Mouse (Mus musculus): ENCODE data around the gene Spata16. TPM values are rescaled to one million over a fixed set of nuclear protein-coding genes. Genes with fewer than 3 reads are reported as not detected.
A peak's percentile ranks its signal among the peaks of the same experiment; 100 is the strongest.
"Not testable (repeated sequence)": the region's sequence is repeated elsewhere in the genome, so short reads cannot be mapped to it uniquely, and the experiment has no call there.

Spata16 gene
- polyA plus RNA-seq (2015; fragmentation: Nextera tagmentation; extraction: Ambion mirVana) = not detected in 2 replicates

DNA sequence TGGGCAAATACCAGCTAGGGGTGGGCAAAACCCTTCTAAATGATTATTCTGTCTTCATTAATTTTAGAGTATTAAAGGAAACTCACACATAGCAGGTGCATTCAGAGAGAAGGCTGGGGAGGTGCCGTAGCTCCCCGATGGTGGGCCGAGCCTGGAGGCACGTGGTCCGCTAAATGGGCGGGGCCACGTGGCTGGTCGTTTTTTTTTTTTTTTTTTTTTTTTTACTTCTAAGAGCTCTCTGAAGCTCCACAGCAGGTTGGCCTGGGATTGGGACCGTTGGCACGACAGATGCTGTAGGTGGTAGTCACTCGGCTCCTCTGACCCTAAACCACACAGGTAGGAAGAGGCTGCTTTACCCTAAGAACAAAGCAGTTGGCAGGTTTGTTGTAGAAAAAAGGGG lies at the start of gene Spata16:
Spata16 (plus strand) TSS at position 219 of the 400 bp plus-strand sequence.
- WGBS = 74% methylated on average over 10 of the region's 11 CpGs
- no peak within 1 kb of the TSS for H3K4me3 ChIP-seq (replicated peaks)
- H3K4me1 ChIP-seq = peaks cover 13% of the 10 kb centered on the region
- H3K4me2 ChIP-seq = no peak within 1 kb of the TSS
- H3K9ac ChIP-seq (replicated peaks) = no peak within 1 kb of the TSS
- no peak within 1 kb of the TSS for H3K27ac ChIP-seq (replicated peaks)
- H3K27me3 ChIP-seq (replicated peaks) = no peaks in the 10 kb centered on the region
- no peak for ATAC-seq (ENCODE audit: low FRiP score)
- no peaks in the 10 kb centered on the region for H3K36me3 ChIP-seq
- no peaks in the 10 kb centered on the region for H3K9me3 ChIP-seq (replicated peaks)

DNA sequence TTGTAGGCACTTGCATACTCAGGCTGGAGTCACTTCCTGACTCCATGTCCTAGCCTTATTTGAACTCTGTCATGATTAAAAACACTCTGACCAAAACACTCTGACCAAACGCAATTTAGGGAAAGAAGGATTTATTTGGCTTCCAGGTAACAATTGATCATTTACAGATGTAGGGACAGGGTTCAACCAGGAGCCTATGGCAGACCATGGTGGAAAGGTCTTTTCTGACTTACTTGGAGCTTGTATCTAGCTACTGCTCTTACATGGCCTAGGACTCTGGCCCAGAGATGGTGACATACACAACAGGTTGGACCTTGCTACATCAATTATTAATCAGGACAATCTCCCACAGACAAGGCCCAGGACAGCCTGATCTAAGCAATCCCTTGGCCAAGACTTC lies 32.6 kb upstream of the Spata16 start:
- 93% methylated on average over 1 of the region's 1 CpGs for WGBS
- H3K4me3 ChIP-seq (replicated peaks) = no peak overlapping the region
- ATAC-seq (ENCODE audit: low FRiP score) = no peak

DNA sequence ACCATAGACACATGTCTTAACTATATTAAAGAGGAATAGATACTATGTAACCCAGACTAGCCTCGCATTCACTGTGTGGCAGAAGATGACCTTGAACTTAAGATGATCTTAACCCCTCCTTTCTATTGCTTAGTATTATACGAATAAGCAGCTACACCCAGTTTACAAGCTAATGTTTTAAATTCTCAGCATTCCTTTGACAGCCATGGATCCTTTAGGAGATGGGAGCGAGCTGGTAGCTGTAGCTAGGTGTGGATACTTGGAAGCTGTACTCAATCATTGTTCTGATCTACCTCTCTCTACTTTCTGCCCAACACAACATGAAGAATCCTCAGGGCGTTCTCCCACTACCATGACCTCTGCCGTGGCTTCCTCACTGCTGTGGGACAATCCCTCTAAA lies 28.9 kb upstream of the Spata16 start:
- Histone ChIP-seq H3K27me3 (replicated peaks) (no peaks in the 10 kb centered on the region), H3K27ac (replicated peaks) (no peak overlapping the region), H3K4me2 (no peak overlapping the region), H3K9me3 (replicated peaks) (no peaks in the 10 kb centered on the region), H3K9ac (replicated peaks) (no peak overlapping the region), H3K4me1 (no peaks in the 10 kb centered on the region), H3K36me3 (no peaks in the 10 kb centered on the region), H3K4me3 (replicated peaks) (no peak overlapping the region)
- 89% methylated on average over 5 of the region's 5 CpGs for whole genome bisulfite sequencing
- no peak for ATAC-seq (ENCODE audit: low FRiP score)

More for the DNA sequence above, 32.6 kb upstream of the Spata16 start:
- no peak overlapping the region for H3K27ac ChIP-seq (replicated peaks)
- no peaks in the 10 kb centered on the region for H3K4me1 ChIP-seq
- no peaks in the 10 kb centered on the region for H3K9me3 ChIP-seq (replicated peaks)
- no peak overlapping the region for H3K9ac ChIP-seq (replicated peaks)
- no peaks in the 10 kb centered on the region for H3K36me3 ChIP-seq
- H3K27me3 ChIP-seq (replicated peaks) = no peaks in the 10 kb centered on the region
- H3K4me2 ChIP-seq = no peak overlapping the region

DNA sequence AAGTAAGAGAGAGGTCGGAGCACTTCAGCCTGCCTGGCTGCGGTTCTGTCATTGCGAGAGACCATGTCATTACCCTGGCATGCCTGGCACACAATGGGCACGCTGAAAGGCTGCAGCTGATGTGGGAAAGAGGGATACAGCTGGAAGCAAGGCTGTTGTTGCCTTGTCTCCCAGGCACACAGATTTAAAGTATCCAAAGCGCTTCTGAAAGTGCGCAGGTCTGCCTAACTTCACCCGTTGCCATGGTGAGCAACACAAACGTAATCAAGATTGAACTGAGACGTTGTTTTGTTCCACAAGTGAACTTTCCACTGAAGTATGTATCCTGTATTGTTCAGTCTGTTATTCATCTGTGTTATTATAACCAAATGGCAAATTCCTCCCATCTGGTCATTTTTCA lies 1.8 kb downstream of the Spata16 start:
- Histone ChIP-seq H3K27ac (replicated peaks) (no peak overlapping the region), H3K9me3 (replicated peaks) (no peaks in the 10 kb centered on the region), H3K4me1 (peaks cover 13% of the 10 kb centered on the region), H3K36me3 (no peaks in the 10 kb centered on the region), H3K27me3 (replicated peaks) (no peaks in the 10 kb centered on the region), H3K9ac (replicated peaks) (no peak overlapping the region), H3K4me3 (replicated peaks) (no peak overlapping the region), H3K4me2 (peak overlapping the region; percentile 40)
- WGBS = 30% methylated on average over 9 of the region's 9 CpGs
- ATAC-seq (ENCODE audit: low FRiP score) = peak; percentile 63; the same call in 1 of the 2 replicates

- Histone ChIP-seq H3K27ac (replicated peaks) (no peak overlapping the region), H3K4me1 (peaks cover 13% of the 10 kb centered on the region), H3K4me3 (replicated peaks) (no peak overlapping the region), H3K9me3 (replicated peaks) (no peaks in the 10 kb centered on the region), H3K9ac (replicated peaks) (no peak overlapping the region), H3K4me2 (no peak overlapping the region), H3K27me3 (replicated peaks) (no peaks in the 10 kb centered on the region), H3K36me3 (no peaks in the 10 kb centered on the region)
- no peak for ATAC-seq (ENCODE audit: low FRiP score)
- 60% methylated on average over 8 of the region's 8 CpGs for WGBS
These were observed 2.4 kb downstream of the Spata16 start for GRCm38 (mm10) chr3:26639851-26640250.

DNA sequence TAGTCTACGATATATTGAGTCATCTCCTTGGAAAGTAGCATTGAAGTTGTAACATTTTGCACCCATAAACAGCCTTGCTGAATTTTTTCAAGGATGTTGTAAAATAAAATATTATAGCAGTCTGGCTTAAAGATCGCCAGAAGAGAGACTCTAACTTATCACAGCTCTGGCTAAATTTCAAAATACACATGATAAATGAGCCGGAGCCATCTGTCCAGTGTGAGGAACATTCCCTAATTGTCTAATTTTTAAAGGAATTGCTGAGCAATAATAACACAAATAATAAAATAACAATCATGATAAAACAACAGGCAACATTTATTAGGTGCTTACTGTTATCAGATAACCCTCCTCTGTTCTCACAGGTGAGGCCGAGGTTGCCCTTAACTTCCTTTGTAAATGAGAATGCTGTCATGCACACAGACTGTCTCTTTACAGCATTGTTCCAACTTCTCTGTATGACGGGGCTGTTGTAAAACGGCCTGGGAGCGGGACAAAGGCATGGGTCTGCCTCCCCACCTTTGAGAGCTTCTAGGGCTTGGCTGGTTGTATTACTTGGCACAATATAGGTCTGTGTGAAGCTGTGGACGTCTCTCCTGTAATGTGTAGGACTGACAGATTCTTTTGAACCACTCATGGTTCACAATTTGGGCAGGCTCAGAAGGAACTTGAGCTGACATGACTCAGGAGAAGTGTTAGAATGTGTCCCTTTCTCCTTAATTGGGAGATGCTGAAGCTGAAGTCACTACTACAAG lies 3.1 kb downstream of the Spata16 start:
- WGBS = 38% methylated on average over 8 of the region's 8 CpGs
- no peak for ATAC-seq (ENCODE audit: low FRiP score)
- no peaks in the 10 kb centered on the region for H3K9me3 ChIP-seq (replicated peaks)

GRCm38 (mm10) chr3:26641351-26642249 lies 4.2 kb downstream of the Spata16 start:
- WGBS = 28% methylated on average over 15 of the region's 15 CpGs
- Histone ChIP-seq H3K4me2 (no peak overlapping the region), H3K9me3 (replicated peaks) (no peaks in the 10 kb centered on the region), H3K4me3 (replicated peaks) (no peak overlapping the region), H3K4me1 (peaks cover 13% of the 10 kb centered on the region), H3K27me3 (replicated peaks) (no peaks in the 10 kb centered on the region), H3K36me3 (no peaks in the 10 kb centered on the region), H3K9ac (replicated peaks) (no peak overlapping the region), H3K27ac (replicated peaks) (no peak overlapping the region)
- peak; percentile 60 for ATAC-seq (ENCODE audit: low FRiP score)

More for the DNA sequence above, 3.1 kb downstream of the Spata16 start:
- Histone ChIP-seq H3K4me3 (replicated peaks) (no peak overlapping the region), H3K27ac (replicated peaks) (no peak overlapping the region), H3K4me1 (peaks cover 13% of the 10 kb centered on the region), H3K36me3 (no peaks in the 10 kb centered on the region), H3K4me2 (no peak overlapping the region), H3K9ac (replicated peaks) (no peak overlapping the region), H3K27me3 (replicated peaks) (no peaks in the 10 kb centered on the region)

DNA sequence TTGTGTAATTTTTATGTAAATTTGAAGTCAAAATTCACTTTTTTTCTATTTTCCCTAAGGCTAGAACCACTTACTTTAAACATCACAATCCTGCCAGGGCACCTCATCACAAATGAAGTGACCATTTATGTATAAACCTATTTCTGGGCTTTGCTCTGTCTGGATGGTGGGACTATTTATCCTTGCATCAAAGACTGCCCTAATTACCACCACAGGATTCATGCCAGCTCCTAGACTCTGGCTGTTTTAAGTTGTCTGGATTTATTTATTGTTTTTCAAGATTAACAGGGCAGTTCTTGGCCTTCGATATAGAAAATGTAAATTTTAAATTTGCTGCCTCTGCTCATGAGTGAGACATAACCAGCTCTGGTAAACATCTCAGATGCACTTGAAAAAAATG lies 6.7 kb downstream of the Spata16 start:
- no peak for ATAC-seq (ENCODE audit: low FRiP score)
- Histone ChIP-seq H3K4me3 (replicated peaks) (no peak overlapping the region), H3K9me3 (replicated peaks) (no peaks in the 10 kb centered on the region), H3K9ac (replicated peaks) (no peak overlapping the region), H3K36me3 (no peaks in the 10 kb centered on the region), H3K27me3 (replicated peaks) (no peaks in the 10 kb centered on the region), H3K4me1 (peaks cover 10% of the 10 kb centered on the region), H3K4me2 (no peak overlapping the region), H3K27ac (replicated peaks) (no peak overlapping the region)
- 63% methylated on average over 1 of the region's 1 CpGs for WGBS

GRCm38 (mm10) chr3:26646834-26647233 lies 9.4 kb downstream of the Spata16 start:
- Histone ChIP-seq H3K4me2 (no peak overlapping the region), H3K27me3 (replicated peaks) (no peaks in the 10 kb centered on the region), H3K9me3 (replicated peaks) (no peaks in the 10 kb centered on the region), H3K27ac (replicated peaks) (no peak overlapping the region), H3K4me1 (no peaks in the 10 kb centered on the region), H3K4me3 (replicated peaks) (no peak overlapping the region), H3K36me3 (no peaks in the 10 kb centered on the region), H3K9ac (replicated peaks) (no peak overlapping the region)
- WGBS = 75% methylated on average over 7 of the region's 7 CpGs
- no peak for ATAC-seq (ENCODE audit: low FRiP score)

GRCm38 (mm10) chr3:26685832-26686231 lies 48.4 kb downstream of the Spata16 start:
- no peaks in the 10 kb centered on the region for H3K4me1 ChIP-seq
- H3K27ac ChIP-seq (replicated peaks) = no peak overlapping the region
- H3K4me3 ChIP-seq (replicated peaks) = no peak overlapping the region
- no peak overlapping the region for H3K4me2 ChIP-seq
- H3K27me3 ChIP-seq (replicated peaks) = no peaks in the 10 kb centered on the region
- ATAC-seq (ENCODE audit: low FRiP score) = no peak
- H3K9ac ChIP-seq (replicated peaks) = no peak overlapping the region
- WGBS = 79% methylated on average over 3 of the region's 3 CpGs
- no peaks in the 10 kb centered on the region for H3K36me3 ChIP-seq
- H3K9me3 ChIP-seq (replicated peaks) = 0 out of 2 replicates have a peak, but pooled peaks cover 3% of the 10 kb centered on the region

DNA sequence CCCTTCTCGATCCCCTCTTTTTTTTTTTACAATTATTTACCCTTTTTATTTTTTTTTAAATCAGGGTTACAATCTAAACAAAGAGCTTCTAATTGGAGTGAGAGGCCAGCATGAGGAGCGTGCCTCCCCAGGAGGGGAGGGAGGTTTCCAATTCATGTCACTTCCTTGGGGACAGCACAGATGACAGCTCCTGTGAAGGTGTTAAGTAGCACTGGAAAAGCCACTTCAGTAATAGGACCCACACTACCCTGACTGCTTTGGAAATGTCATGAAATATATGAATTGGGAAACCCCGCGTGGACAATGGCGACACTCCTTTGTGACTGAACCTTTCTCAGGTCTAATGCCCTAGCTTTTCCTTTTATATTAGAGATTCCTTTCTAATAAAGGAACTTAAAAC lies 72.1 kb downstream of the Spata16 start:
- not testable (repeated sequence) for H3K4me3 ChIP-seq (replicated peaks)

GRCm38 (mm10) chr3:26727526-26727925 lies 90.1 kb downstream of the Spata16 start:
- no peaks in the 10 kb centered on the region for H3K9me3 ChIP-seq (replicated peaks)
- H3K27ac ChIP-seq (replicated peaks) = no peak overlapping the region
- H3K4me3 ChIP-seq (replicated peaks) = no peak overlapping the region
- H3K27me3 ChIP-seq (replicated peaks) = no peaks in the 10 kb centered on the region
- H3K36me3 ChIP-seq = no peaks in the 10 kb centered on the region
- ATAC-seq (ENCODE audit: low FRiP score) = no peak
- no peaks in the 10 kb centered on the region for H3K4me1 ChIP-seq
- no peak overlapping the region for H3K4me2 ChIP-seq
- 66% methylated on average over 6 of the region's 6 CpGs for WGBS
- H3K9ac ChIP-seq (replicated peaks) = no peak overlapping the region

More for the DNA sequence above, 72.1 kb downstream of the Spata16 start:
- H3K4me2 ChIP-seq; H3K4me1 ChIP-seq; H3K27ac ChIP-seq (replicated peaks); H3K27me3 ChIP-seq (replicated peaks); H3K9me3 ChIP-seq (replicated peaks); ATAC-seq (ENCODE audit: low FRiP score); H3K36me3 ChIP-seq; H3K9ac ChIP-seq (replicated peaks): not testable (repeated sequence)
- 82% methylated on average over 5 of the region's 5 CpGs for WGBS

All from neural tube, embryonic 15.5 days (tissue).